Mouse (Mus musculus): ENCODE data around the gene Csnk1g1. TPM values are rescaled to one million over a fixed set of nuclear protein-coding genes. Genes with fewer than 3 reads are reported as not detected.

Gene Csnk1g1
- 3.1 and 3.7 TPM in 2 replicates for polyA plus RNA-seq (2015; fragmentation: Nextera tagmentation; extraction: Ambion mirVana)

- no peaks in the 10 kb centered on the region for H3K27me3 ChIP-seq
- peak within 1 kb of the TSS; percentile 89 for H3K4me2 ChIP-seq
- WGBS (ENCODE audit: insufficient replicate concordance) = under 1% methylated on average over 38 of the region's 38 CpGs
- H3K4me3 ChIP-seq (replicated peaks) = peak within 1 kb of the TSS; percentile 95
- peak within 1 kb of the TSS; percentile 86 for H3K27ac ChIP-seq (replicated peaks)
- no peaks in the 10 kb centered on the region for H3K9me3 ChIP-seq (replicated peaks)
- peaks cover 23% of the 10 kb centered on the region for H3K36me3 ChIP-seq (replicated peaks)
- H3K4me1 ChIP-seq (replicated peaks) = peaks cover 26% of the 10 kb centered on the region
- ATAC-seq (ENCODE audit: insufficient read depth) = peak; percentile 98
- H3K9ac ChIP-seq = peak within 1 kb of the TSS; percentile 83
These were observed at the start of gene Csnk1g1, which contains the start of gene Trip4 for GRCm38 (mm10) chr9:65908394-65909300. Gene Csnk1g1, plus strand, starts transcription at chr9:65908924. Gene Trip4, minus strand, starts transcription at chr9:65908794.

- Histone ChIP-seq H3K9me3 (replicated peaks) (no peaks in the 10 kb centered on the region), H3K4me3 (replicated peaks) (no peak overlapping the region), H3K27ac (replicated peaks) (no peak overlapping the region), H3K27me3 (no peaks in the 10 kb centered on the region), H3K4me2 (no peak overlapping the region), H3K4me1 (replicated peaks) (no peaks in the 10 kb centered on the region), H3K9ac (no peak overlapping the region), H3K36me3 (replicated peaks) (peaks cover 49% of the 10 kb centered on the region)
- 34% methylated on average over 1 of the region's 1 CpGs for WGBS (ENCODE audit: insufficient replicate concordance)
- ATAC-seq (ENCODE audit: insufficient read depth) = no peak
These were observed 49.1 kb upstream of the Csnk1g1 start for GRCm38 (mm10) chr9:65859656-65860055.

GRCm38 (mm10) chr9:65884564-65885315 is 24.0 kb upstream of the Csnk1g1 start:
- peak overlapping the region; percentile 87 for H3K27ac ChIP-seq (replicated peaks)
- H3K4me3 ChIP-seq (replicated peaks) = peak overlapping the region; percentile 80
- peaks cover 7% of the 10 kb centered on the region for H3K36me3 ChIP-seq (replicated peaks)
- H3K9ac ChIP-seq = peak overlapping the region; percentile 78
- H3K27me3 ChIP-seq = no peaks in the 10 kb centered on the region
- ATAC-seq (ENCODE audit: insufficient read depth) = peak; percentile 96
- peaks cover 12% of the 10 kb centered on the region for H3K4me1 ChIP-seq (replicated peaks)
- no peaks in the 10 kb centered on the region for H3K9me3 ChIP-seq (replicated peaks)
- H3K4me2 ChIP-seq = peak overlapping the region; percentile 90
- WGBS (ENCODE audit: insufficient replicate concordance) = under 1% methylated on average over 37 of the region's 37 CpGs

- peaks cover 24% of the 10 kb centered on the region for H3K4me1 ChIP-seq (replicated peaks)
- no peaks in the 10 kb centered on the region for H3K27me3 ChIP-seq
- peak within 1 kb of the TSS; percentile 77 for H3K4me3 ChIP-seq (replicated peaks)
- peak; percentile 90 for ATAC-seq (ENCODE audit: insufficient read depth)
- H3K9ac ChIP-seq = peak within 1 kb of the TSS; percentile 77
- under 1% methylated on average over 21 of the region's 21 CpGs for WGBS (ENCODE audit: insufficient replicate concordance)
- H3K36me3 ChIP-seq (replicated peaks) = peaks cover 28% of the 10 kb centered on the region
- no peaks in the 10 kb centered on the region for H3K9me3 ChIP-seq (replicated peaks)
- H3K4me2 ChIP-seq = peak within 1 kb of the TSS; percentile 81
- H3K27ac ChIP-seq (replicated peaks) = peak within 1 kb of the TSS; percentile 73
These were observed 18.5 kb upstream of the Csnk1g1 start, which contains the start of gene Pclaf for GRCm38 (mm10) chr9:65890143-65890628. Gene Pclaf, plus strand, starts transcription at chr9:65890237.

- Histone ChIP-seq H3K4me2 (peak overlapping the region; percentile 81), H3K4me3 (replicated peaks) (peak overlapping the region; percentile 77), H3K27me3 (no peaks in the 10 kb centered on the region), H3K9ac (peak overlapping the region; percentile 77), H3K4me1 (replicated peaks) (peaks cover 20% of the 10 kb centered on the region), H3K9me3 (replicated peaks) (no peaks in the 10 kb centered on the region), H3K36me3 (replicated peaks) (peaks cover 36% of the 10 kb centered on the region), H3K27ac (replicated peaks) (no peak overlapping the region; the same call in 1 of the 2 replicates)
- WGBS (ENCODE audit: insufficient replicate concordance) = 1% methylated on average over 5 of the region's 5 CpGs
- ATAC-seq (ENCODE audit: insufficient read depth) = no peak
These were observed 17.6 kb upstream of the Csnk1g1 start for GRCm38 (mm10) chr9:65891126-65891525.

GRCm38 (mm10) chr9:65896977-65897376 is 11.7 kb upstream of the Csnk1g1 start:
- no peak overlapping the region for H3K27ac ChIP-seq (replicated peaks)
- 0 out of 2 replicates have a peak, but pooled peaks cover 8% of the 10 kb centered on the region for H3K4me1 ChIP-seq (replicated peaks)
- no peak overlapping the region for H3K4me2 ChIP-seq
- ATAC-seq (ENCODE audit: insufficient read depth) = no peak
- H3K9me3 ChIP-seq (replicated peaks) = no peaks in the 10 kb centered on the region
- H3K27me3 ChIP-seq = no peaks in the 10 kb centered on the region
- 84% methylated on average over 2 of the region's 2 CpGs for WGBS (ENCODE audit: insufficient replicate concordance)
- no peak overlapping the region for H3K4me3 ChIP-seq (replicated peaks)
- no peak overlapping the region for H3K9ac ChIP-seq
- H3K36me3 ChIP-seq (replicated peaks) = peaks cover 81% of the 10 kb centered on the region

- H3K27ac ChIP-seq (replicated peaks) = no peak overlapping the region
- H3K9ac ChIP-seq = no peak overlapping the region
- ATAC-seq (ENCODE audit: insufficient read depth) = no peak
- no peak overlapping the region for H3K4me2 ChIP-seq
- 69% methylated on average over 3 of the region's 3 CpGs for WGBS (ENCODE audit: insufficient replicate concordance)
- H3K36me3 ChIP-seq (replicated peaks) = peaks cover 67% of the 10 kb centered on the region
- H3K4me1 ChIP-seq (replicated peaks) = 0 out of 2 replicates have a peak, but pooled peaks cover 3% of the 10 kb centered on the region
- H3K9me3 ChIP-seq (replicated peaks) = no peaks in the 10 kb centered on the region
- H3K27me3 ChIP-seq = no peaks in the 10 kb centered on the region
- H3K4me3 ChIP-seq (replicated peaks) = no peak overlapping the region
These were observed 5.8 kb upstream of the Csnk1g1 start for GRCm38 (mm10) chr9:65902879-65903278.

GRCm38 (mm10) chr9:65903419-65903818 is 5.3 kb upstream of the Csnk1g1 start:
- Histone ChIP-seq H3K27ac (replicated peaks) (no peak overlapping the region), H3K27me3 (no peaks in the 10 kb centered on the region), H3K4me3 (replicated peaks) (no peak overlapping the region), H3K36me3 (replicated peaks) (peaks cover 63% of the 10 kb centered on the region), H3K9ac (no peak overlapping the region), H3K4me1 (replicated peaks) (peaks cover 6% of the 10 kb centered on the region; the same call in 1 of the 2 replicates), H3K4me2 (no peak overlapping the region), H3K9me3 (replicated peaks) (no peaks in the 10 kb centered on the region)
- ATAC-seq (ENCODE audit: insufficient read depth) = no peak

- under 1% methylated on average over 34 of the region's 34 CpGs for WGBS (ENCODE audit: insufficient replicate concordance)
- peaks cover 26% of the 10 kb centered on the region for H3K4me1 ChIP-seq (replicated peaks)
- peaks cover 17% of the 10 kb centered on the region for H3K36me3 ChIP-seq (replicated peaks)
- H3K4me2 ChIP-seq = peak overlapping the region; percentile 89
- H3K27me3 ChIP-seq = no peaks in the 10 kb centered on the region
- H3K9ac ChIP-seq = peak overlapping the region; percentile 83
- peak; percentile 56 for ATAC-seq (ENCODE audit: insufficient read depth)
- H3K27ac ChIP-seq (replicated peaks) = peak overlapping the region; percentile 86
- peak overlapping the region; percentile 95 for H3K4me3 ChIP-seq (replicated peaks)
- H3K9me3 ChIP-seq (replicated peaks) = no peaks in the 10 kb centered on the region
These were observed 627 bp downstream of the Csnk1g1 start for GRCm38 (mm10) chr9:65909301-65909801.

- Histone ChIP-seq H3K4me3 (replicated peaks) (peak overlapping the region; percentile 95), H3K27me3 (no peaks in the 10 kb centered on the region), H3K4me2 (peak overlapping the region; percentile 89), H3K9me3 (replicated peaks) (no peaks in the 10 kb centered on the region), H3K27ac (replicated peaks) (peak overlapping the region; percentile 86), H3K9ac (peak overlapping the region; percentile 83), H3K36me3 (replicated peaks) (peaks cover 15% of the 10 kb centered on the region), H3K4me1 (replicated peaks) (peaks cover 30% of the 10 kb centered on the region)
- ATAC-seq (ENCODE audit: insufficient read depth) = no peak
- 3% methylated on average over 4 of the region's 4 CpGs for WGBS (ENCODE audit: insufficient replicate concordance)
These were observed 1.1 kb downstream of the Csnk1g1 start for GRCm38 (mm10) chr9:65909837-65910236.
